Mouse (Mus musculus) heart, postnatal 0 days (tissue): ENCODE measurements around the gene Thrap3. TPM values are rescaled to one million over a fixed set of nuclear protein-coding genes. Genes with fewer than 3 reads are reported as not detected.
A peak's percentile ranks its signal among the peaks of the same experiment; 100 is the strongest.

Experiments used
- ATAC-seq: fragments of 200-750 bp; cut with Nextera tagmentation; 2 replicates; pipeline ENCODE4 v1.8.0; 2017; ENCODE audit warnings: low read depth, moderate number of reproducible peaks, moderate library complexity; ENCODE audit not compliant: insufficient read depth
- DNase-seq: peaks from one replicate; pipeline ENCODE4 v3.0.0-alpha.2; 2016; ENCODE audit warnings: low spot score
- H3K27ac ChIP-seq: fragments of 300-500 bp; sonication (generic); 2 replicates; pipeline ENCODE4 v1.5.1; 2014; ENCODE audit warnings: low read depth, mild to moderate bottlenecking
- H3K27me3 ChIP-seq: fragments of 300-500 bp; sonication (generic); 2 replicates; pipeline ENCODE4 v1.6.1; 2014; ENCODE audit warnings: low read length, mixed read lengths; ENCODE audit not compliant: control insufficient read depth, insufficient read depth
- H3K36me3 ChIP-seq: fragments of 300-500 bp; sonication (generic); replicated peaks from 2 replicates; pipeline ENCODE4 v1.6.1; 2014; ENCODE audit warnings: low read length, mixed read lengths; ENCODE audit not compliant: control insufficient read depth, insufficient read depth
- H3K4me1 ChIP-seq: fragments of 300-500 bp; sonication (generic); 2 replicates; pipeline ENCODE4 v1.6.1; 2014; ENCODE audit warnings: antibody characterized with exemption; ENCODE audit not compliant: control insufficient read depth, insufficient read depth
- H3K4me2 ChIP-seq: fragments of 300-500 bp; sonication (generic); 2 replicates; pipeline ENCODE4 v1.6.1; 2014; ENCODE audit warnings: low read depth, mild to moderate bottlenecking, low read length, moderate library complexity
- H3K4me3 ChIP-seq: fragments of 300-500 bp; sonication (generic); 2 replicates; pipeline ENCODE4 v1.5.1; 2014; ENCODE audit warnings: low read depth, low read length
- H3K9ac ChIP-seq: fragments of 300-500 bp; sonication (generic); replicated peaks from 2 replicates; pipeline ENCODE4 v1.6.1; 2014; ENCODE audit warnings: low read depth, low read length, mixed read lengths
- H3K9me3 ChIP-seq: fragments of 300-500 bp; sonication (generic); replicated peaks from 2 replicates; pipeline ENCODE4 v1.6.1; 2016; ENCODE audit warnings: low read length; ENCODE audit not compliant: control insufficient read depth
- CTCF ChIP-seq: IDR thresholded peaks from 2 replicates; pipeline ENCODE4 v1.5.1; 2016; ENCODE audit warnings: antibody characterized with exemption, control low read depth, low read depth
- EP300 ChIP-seq: IDR thresholded peaks from 2 replicates; pipeline ENCODE4 v1.6.1; 2016; ENCODE audit warnings: antibody characterized with exemption, low read depth
- WGBS: fragments of 180-500 bp; shearing (Covaris S2); extraction: QIAGEN DNeasy Blood & Tissue Kit; methylation state at CpG from one replicate; pipeline ENCODE4 v1.1.7; 2014; 5-methylcytosine and 5-hydroxymethylcytosine counted together
- polyA plus RNA-seq: library from polyadenylated mRNA; unstranded; fragments of >200 nt; fragmentation: Nextera tagmentation; extraction: Ambion mirVana; gene quantifications from 2 replicates; pipeline ENCODE4 v1.2.1, GENCODE M21; 2015
- total RNA-seq: library from RNA; depleted of rRNA; stranded (reverse); fragments of >200 nt; gene quantifications from 2 replicates; pipeline ENCODE4 v1.2.3, GENCODE M21; 2014; ENCODE audit warnings: low replicate concordance

The Thrap3 gene
- total and polyA plus RNA-seq, 2 experiments from 2014 or later = 96.7 to 121 TPM

- 0 out of 2 replicates have a peak, but pooled peaks cover 24% of the 10 kb centered on the region for H3K27me3 ChIP-seq
- DNase-seq = no peak
- TF ChIP-seq EP300 (no peak), CTCF (no peak)
- H3K9ac ChIP-seq = no peak overlapping the region
- 65% methylated on average over 16 of the region's 16 CpGs for WGBS
- H3K4me1 ChIP-seq = peaks cover 19% of the 10 kb centered on the region
- H3K4me3 ChIP-seq = no peak overlapping the region
- H3K36me3 ChIP-seq = peaks cover 7% of the 10 kb centered on the region
- no peaks in the 10 kb centered on the region for H3K9me3 ChIP-seq
- H3K27ac ChIP-seq = no peak overlapping the region
- no peak overlapping the region for H3K4me2 ChIP-seq
- ATAC-seq = no peak
Observed at GRCm38 (mm10) chr4:126151701-126152440, 50.7 kb downstream of the Thrap3 start.

- DNase-seq (no peak), ATAC-seq (no peak)
- Histone ChIP-seq H3K27me3 (0 out of 2 replicates have a peak, but pooled peaks cover 26% of the 10 kb centered on the region), H3K4me1 (peaks cover 19% of the 10 kb centered on the region), H3K27ac (peak overlapping the region; percentile 80), H3K36me3 (peaks cover 7% of the 10 kb centered on the region), H3K4me2 (peak overlapping the region; percentile 73), H3K9me3 (no peaks in the 10 kb centered on the region), H3K9ac (no peak overlapping the region), H3K4me3 (0 out of 2 replicates have a peak overlapping the region, but pooled peaks have one; percentile 59)
- 55% methylated on average over 6 of the region's 6 CpGs for WGBS
- TF ChIP-seq CTCF = no peak
- no peak for TF ChIP-seq EP300
Observed at GRCm38 (mm10) chr4:126150949-126151320, 51.6 kb downstream of the Thrap3 start.

- Histone ChIP-seq H3K4me1 (peaks cover 19% of the 10 kb centered on the region), H3K4me2 (peak overlapping the region; percentile 73), H3K9me3 (no peaks in the 10 kb centered on the region), H3K27me3 (0 out of 2 replicates have a peak, but pooled peaks cover 26% of the 10 kb centered on the region), H3K9ac (no peak overlapping the region), H3K4me3 (peak overlapping the region; percentile 59; the same call in 1 of the 2 replicates), H3K36me3 (peaks cover 7% of the 10 kb centered on the region), H3K27ac (peak overlapping the region; percentile 80)
- 45% methylated on average over 16 of the region's 16 CpGs for WGBS
- TF ChIP-seq CTCF (no peak), EP300 (peak; percentile 44; the same call in 1 of the 2 replicates)
- ATAC-seq (peak; percentile 66), DNase-seq (peak; percentile 60)
Observed at GRCm38 (mm10) chr4:126150297-126150948, 52.1 kb downstream of the Thrap3 start.

DNA sequence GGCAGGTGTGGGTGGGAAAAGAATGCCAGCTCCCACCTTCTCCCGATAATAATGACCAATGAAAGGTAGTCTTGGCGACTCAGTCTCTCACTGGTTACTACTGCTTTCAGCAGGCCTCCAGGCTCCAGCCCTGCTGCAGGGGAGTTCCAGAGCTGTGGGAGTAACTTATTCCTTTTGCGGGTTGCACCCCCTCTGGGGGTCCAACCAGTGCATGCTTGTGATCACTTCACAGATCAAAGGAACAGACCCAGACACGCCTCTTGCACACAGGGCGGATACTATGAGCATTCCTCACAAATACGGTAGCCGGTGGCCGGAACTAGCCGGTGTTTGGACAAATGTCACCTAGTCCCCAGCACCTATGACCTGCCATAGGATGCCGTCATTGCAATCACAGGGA lies 52.8 kb downstream of the Thrap3 start:
- Histone ChIP-seq H3K9ac (peak overlapping the region; percentile 72; the same call in 1 of the 2 replicates), H3K9me3 (no peaks in the 10 kb centered on the region), H3K4me1 (peaks cover 19% of the 10 kb centered on the region), H3K27ac (peak overlapping the region; percentile 80), H3K4me2 (peak overlapping the region; percentile 73), H3K36me3 (peaks cover 7% of the 10 kb centered on the region), H3K27me3 (0 out of 2 replicates have a peak, but pooled peaks cover 26% of the 10 kb centered on the region), H3K4me3 (peak overlapping the region; percentile 59)
- ATAC-seq = no peak
- TF ChIP-seq EP300 (no peak), CTCF (no peak)
- WGBS = 49% methylated on average over 10 of the region's 10 CpGs
- no peak for DNase-seq

GRCm38 (mm10) chr4:126149041-126149676 lies 53.4 kb downstream of the Thrap3 start:
- 24% methylated on average over 42 of the region's 42 CpGs for WGBS
- peaks cover 7% of the 10 kb centered on the region for H3K36me3 ChIP-seq
- DNase-seq (no peak), ATAC-seq (no peak)
- H3K27me3 ChIP-seq = 0 out of 2 replicates have a peak, but pooled peaks cover 26% of the 10 kb centered on the region
- peak overlapping the region; percentile 72 for H3K9ac ChIP-seq
- no peaks in the 10 kb centered on the region for H3K9me3 ChIP-seq
- H3K4me1 ChIP-seq = peaks cover 19% of the 10 kb centered on the region
- peak overlapping the region; percentile 59 for H3K4me3 ChIP-seq
- H3K4me2 ChIP-seq = peak overlapping the region; percentile 73
- peak overlapping the region; percentile 80 for H3K27ac ChIP-seq
- TF ChIP-seq EP300 = no peak
- TF ChIP-seq CTCF = no peak
